ENCODE assay signal across 10 mouse cellular contexts in genomic region chr12:73598241-73598640, GRCm38 (mm10). TPM values are rescaled to one million over a fixed set of nuclear protein-coding genes. Genes with fewer than 3 reads are reported as not detected.
A peak's percentile ranks its signal among the peaks of the same experiment; 100 is the strongest.
DNase-seq lines count a peak whose midpoint lies in the region; ATAC-seq and TF ChIP-seq lines count a peak whose summit lies in the region.
"Had no signal": no experiment of that assay in that cellular context is flagged by ENCODE, and none has a peak within 500 bp of the region (broad histone marks: within the 10 kb centered on the region; RNA-seq: fewer than 3 reads in every experiment).

No protein-coding gene starts in this region.

- H3K9me3 ChIP-seq in embryonic facial prominence, embryonic 10.5 days, result no peaks in the 10 kb centered on the region
- H3K9me3 ChIP-seq in forebrain, embryonic 10.5 days, result no peaks in the 10 kb centered on the region
- H3K9me3 ChIP-seq: neural tube, embryonic 12.5 days had no signal

- peaks cover 1% of the 10 kb centered on the region; the same call in 1 of the 2 replicates for H3K79me2 ChIP-seq in heart, adult 2 months (replicated peaks; ENCODE audit: control insufficient read depth, insufficient read depth, low read length)

- no peak for TF ChIP-seq EP300 in heart, adult 2 months (IDR thresholded peaks at IDR 0.05; ENCODE audit: insufficient read depth, low read depth, low read length)

- H3K4me1 ChIP-seq in heart, adult 2 months (ENCODE audit: control insufficient read depth, insufficient read depth, low read length), result peaks cover 32% of the 10 kb centered on the region
- peaks cover 20% of the 10 kb centered on the region for H3K4me1 ChIP-seq in embryonic facial prominence, embryonic 10.5 days
- H3K4me1 ChIP-seq in forebrain, embryonic 10.5 days, result peaks cover 12% of the 10 kb centered on the region; the same call in 1 of the 2 replicates
- H3K4me1 ChIP-seq: neural tube, embryonic 12.5 days had no signal

- H3K9ac ChIP-seq in heart, adult 2 months (ENCODE audit: low read depth, low read length), result no peak overlapping the region
- H3K9ac ChIP-seq: neural tube, embryonic 12.5 days had no signal

- peak overlapping the region; percentile 7; the same call in 1 of the 2 replicates for H3K27ac ChIP-seq in heart, adult 2 months
- H3K27ac ChIP-seq in embryonic facial prominence, embryonic 10.5 days (replicated peaks), result no peak overlapping the region
- no peak overlapping the region for H3K27ac ChIP-seq in forebrain, embryonic 10.5 days
- H3K27ac ChIP-seq: neural tube, embryonic 12.5 days had no signal

- WGBS in heart, adult 2 months, result 42% methylated on average over 6 of the region's 6 CpGs
- 55% methylated on average over 6 of the region's 6 CpGs for WGBS in embryonic facial prominence, embryonic 10.5 days
- 74% methylated on average over 6 of the region's 6 CpGs for WGBS in forebrain, embryonic 10.5 days

- no peaks in the 10 kb centered on the region for H3K27me3 ChIP-seq in heart, adult 2 months (ENCODE audit: control insufficient read depth, insufficient read depth, low read length)
- no peaks in the 10 kb centered on the region for H3K27me3 ChIP-seq in embryonic facial prominence, embryonic 10.5 days (replicated peaks; ENCODE audit: low read depth, poor library complexity, severe bottlenecking)
- H3K27me3 ChIP-seq in forebrain, embryonic 10.5 days (ENCODE audit: poor library complexity, severe bottlenecking), result no peaks in the 10 kb centered on the region
- H3K27me3 ChIP-seq: neural tube, embryonic 12.5 days had no signal

- no peak for TF ChIP-seq POLR2A in heart, adult 2 months (IDR thresholded peaks at IDR 0.05; ENCODE audit: insufficient read depth, low read depth, low read length)

- no peak for TF ChIP-seq CTCF in heart, adult 2 months (IDR thresholded peaks at IDR 0.05)

- DNase-seq in heart, adult 2 months, result peak in 1 of 2 experiments; percentile 62
- DNase-seq in heart, adult 8-10 months (ENCODE audit: low spot score), result no peak
- peak; percentile 96 for DNase-seq in CD4-positive, CD25-positive, alpha-beta regulatory T cell, adult 2 months (ENCODE audit: low read depth, low spot score)
- DNase-seq in embryonic facial prominence, embryonic 10.5 days (ENCODE audit: low spot score), result peak; percentile 49
- DNase-seq in forebrain, embryonic 10.5 days (ENCODE audit: extremely low spot score, low spot score), result no peak
- DNase-seq in right cerebral cortex, postnatal 4 days, result no peak
- DNase-seq in left cerebral cortex, postnatal 36 days (ENCODE audit: low spot score in 2 of 2), result no peak

- ATAC-seq in megakaryocyte progenitor cell, adult 5-6 weeks (replicated peaks; ENCODE audit: poor library complexity), result peak; percentile 64

- intact Hi-C loops in heart, adult 2 months (cut with DNase I), result no loop called here
- intact Hi-C loops in left cerebral cortex, postnatal 36 days (cut with DNase I), result no loop called here

- H3K36me3 ChIP-seq in heart, adult 2 months (ENCODE audit: control insufficient read depth, insufficient read depth, low read length), result peaks cover 6% of the 10 kb centered on the region
- H3K36me3 ChIP-seq in embryonic facial prominence, embryonic 10.5 days (replicated peaks), result no peaks in the 10 kb centered on the region
- no peaks in the 10 kb centered on the region for H3K36me3 ChIP-seq in forebrain, embryonic 10.5 days (replicated peaks)
- H3K36me3 ChIP-seq: neural tube, embryonic 12.5 days had no signal

- H3K4me3 ChIP-seq in heart, adult 2 months, result no peak overlapping the region
- no peak overlapping the region for H3K4me3 ChIP-seq in embryonic facial prominence, embryonic 10.5 days
- no peak overlapping the region for H3K4me3 ChIP-seq in forebrain, embryonic 10.5 days
- H3K4me3 ChIP-seq: neural tube, embryonic 12.5 days had no signal

RNA-seq across cellular contexts. Expression of gene Prkch, which starts 13.6 kb away (rescaled TPM):
- 10 to 100 TPM; 16.6 to 17.5 TPM for total RNA-seq in heart, adult 2 months (2021)
- polyA plus RNA-seq in heart, adult 2 months (2012; rRNA removed), result 9.7 and 13.3 TPM in 2 replicates
- total RNA-seq in heart, adult 8-10 months (2022), result 10 to 100 TPM; 14.1 to 19.8 (median 15.4) TPM
- 6.7 and 6.9 TPM in 2 replicates for polyA plus RNA-seq in embryonic facial prominence, embryonic 10.5 days (2016; fragmentation: Nextera tagmentation; extraction: Ambion mirVana)
- total RNA-seq in megakaryocyte progenitor cell, adult 5-6 weeks (2015), result 4.2 and 7.5 TPM in 2 replicates
- 4.5 and 4.9 TPM in 2 replicates for total RNA-seq in megakaryocyte progenitor cell, adult 5-6 weeks (2017)
- 3.8 and 4.8 TPM in 2 replicates for polyA plus RNA-seq in forebrain, embryonic 10.5 days (2016; fragmentation: Nextera tagmentation; extraction: Ambion mirVana)
- total RNA-seq in left cerebral cortex, postnatal 36 days (2021), result 1 to 10 TPM; 4.6 to 6.0 TPM
- total RNA-seq: MEL had no signal

RNA-seq across cellular contexts. Expression of gene Tmem30b, which starts 52.0 kb away (rescaled TPM):
- total RNA-seq in heart, adult 2 months (2021), result under 1 TPM; 0.18 TPM
- 0.12 and 0.64 TPM in 2 replicates for polyA plus RNA-seq in heart, adult 2 months (2012; rRNA removed)
- total RNA-seq in heart, adult 8-10 months (2022), result under 1 TPM; 0.27 to 0.53 (median 0.42) TPM
- polyA plus RNA-seq in embryonic facial prominence, embryonic 10.5 days (2016; fragmentation: Nextera tagmentation; extraction: Ambion mirVana), result 8.1 and 11.0 TPM in 2 replicates
- not detected in 2 replicates for total RNA-seq in megakaryocyte progenitor cell, adult 5-6 weeks (2015)
- not detected in 2 replicates for total RNA-seq in megakaryocyte progenitor cell, adult 5-6 weeks (2017)
- polyA plus RNA-seq in forebrain, embryonic 10.5 days (2016; fragmentation: Nextera tagmentation; extraction: Ambion mirVana), result 3.8 and 5.0 TPM in 2 replicates
- total RNA-seq in left cerebral cortex, postnatal 36 days (2021), result under 1 TPM in 1 of 2 experiments, not detected in 1; 0.12 TPM
- total RNA-seq: MEL had no signal

Comparison
In these comparisons a context has a peak if more than half of its experiments do, and no peak if none do; other contexts are left out.
1. DNase-seq: peak in CD4-positive, CD25-positive, alpha-beta regulatory T cell, adult 2 months (single experiment) and embryonic facial prominence, embryonic 10.5 days (single experiment); none in heart, adult 8-10 months (single experiment), forebrain, embryonic 10.5 days (single experiment), right cerebral cortex, postnatal 4 days (single experiment) and left cerebral cortex, postnatal 36 days (0 of 2).